Mouse (Mus musculus) ES-E14 (cell line): ENCODE results near the gene Pbld1. TPM values are rescaled to one million over a fixed set of nuclear protein-coding genes. Genes with fewer than 3 reads are reported as not detected.

ENCODE experiments used
- DNase-seq: peaks from one replicate; pipeline ENCODE4 v3.0.0-alpha.2; 2013; ENCODE audit warnings: low read depth, low spot score
- H3K27ac ChIP-seq: 2 replicates; pipeline ENCODE4 v1.5.1; 2012; ENCODE audit warnings: low read depth, mild to moderate bottlenecking, low read length, moderate library complexity, mixed read lengths; ENCODE audit not compliant: poor library complexity, insufficient read depth, severe bottlenecking
- H3K36me3 ChIP-seq: 2 replicates; pipeline ENCODE4 v1.6.1; 2012; ENCODE audit warnings: mild to moderate bottlenecking, low read length, moderate library complexity, mixed read lengths; ENCODE audit not compliant: control insufficient read depth, poor library complexity, insufficient read depth, severe bottlenecking
- H3K4me1 ChIP-seq, 2 experiments: fragments of 150-350 bp in 1 of 2; sonication (generic) in 1 of 2; 2 replicates each; pipeline ENCODE4 v1.6.1; 2012; ENCODE audit warnings: low read length in 2 of 2, mild to moderate bottlenecking in 1 of 2, mixed read lengths in 1 of 2; ENCODE audit not compliant: control insufficient read depth in 2 of 2, insufficient read depth in 2 of 2, poor library complexity in 1 of 2
- H3K4me3 ChIP-seq, 2 experiments: fragments of 150-350 bp in 1 of 2; sonication (generic) in 1 of 2; 2 replicates each; pipeline ENCODE4 v1.5.1; 2012; ENCODE audit warnings: low read length in 2 of 2, low read depth in 1 of 2, mild to moderate bottlenecking in 1 of 2, mixed read lengths in 1 of 2; ENCODE audit not compliant: insufficient read depth in 1 of 2, poor library complexity in 1 of 2, severe bottlenecking in 1 of 2
- H3K9ac ChIP-seq: 2 replicates; pipeline ENCODE4 v1.6.1; 2012; ENCODE audit warnings: low read depth, mild to moderate bottlenecking, low read length, mixed read lengths; ENCODE audit not compliant: poor library complexity, insufficient read depth, severe bottlenecking
- H3K9me3 ChIP-seq: fragments of 150-350 bp; sonication (generic); 2 replicates; pipeline ENCODE4 v1.6.1; 2012; ENCODE audit warnings: low read depth, mild to moderate bottlenecking, low read length; ENCODE audit not compliant: control insufficient read depth, insufficient read depth
- CHD2 ChIP-seq: IDR thresholded peaks from 2 replicates; pipeline ENCODE4 v1.6.1; 2014; ENCODE audit warnings: mild to moderate bottlenecking, low read depth, low read length, inconsistent platforms
- HCFC1 ChIP-seq: IDR thresholded peaks from 2 replicates; pipeline ENCODE4 v1.6.1; 2012; ENCODE audit warnings: low read length, inconsistent platforms, borderline replicate concordance; ENCODE audit not compliant: insufficient read depth
- MAFK ChIP-seq: IDR thresholded peaks from 2 replicates; pipeline ENCODE4 v1.6.1; 2014; ENCODE audit warnings: mild to moderate bottlenecking, low read depth, low read length, inconsistent platforms; ENCODE audit not compliant: insufficient read depth
- ZC3H11A ChIP-seq: IDR thresholded peaks from 2 replicates; pipeline ENCODE4 v1.6.1; 2012; ENCODE audit warnings: low read depth, mild to moderate bottlenecking, inconsistent platforms, low read length, borderline replicate concordance
- ZNF384 ChIP-seq: IDR thresholded peaks from 2 replicates; pipeline ENCODE4 v1.6.1; 2012; ENCODE audit warnings: low read depth, low read length, inconsistent platforms
- in situ Hi-C, 2 experiments: fragments of 600-800 bp; cut with MboI; formaldehyde crosslinking; loops; one replicate each; pipeline ENCODE4 v1.15.1; 2025; ENCODE audit warnings: low sequenced_read_pairs in 2 of 2, inconsistent platforms in 1 of 2; ENCODE audit not compliant: unreplicated experiment in 2 of 2
- total RNA-seq: library from RNA; depleted of rRNA; stranded (reverse); fragments of 300-350 nt; gene quantifications from 2 replicates; pipeline ENCODE4 v1.2.3, GENCODE M21; 2012

Gene Pbld1
- total RNA-seq, 1 experiment = 3.6 TPM

DNA sequence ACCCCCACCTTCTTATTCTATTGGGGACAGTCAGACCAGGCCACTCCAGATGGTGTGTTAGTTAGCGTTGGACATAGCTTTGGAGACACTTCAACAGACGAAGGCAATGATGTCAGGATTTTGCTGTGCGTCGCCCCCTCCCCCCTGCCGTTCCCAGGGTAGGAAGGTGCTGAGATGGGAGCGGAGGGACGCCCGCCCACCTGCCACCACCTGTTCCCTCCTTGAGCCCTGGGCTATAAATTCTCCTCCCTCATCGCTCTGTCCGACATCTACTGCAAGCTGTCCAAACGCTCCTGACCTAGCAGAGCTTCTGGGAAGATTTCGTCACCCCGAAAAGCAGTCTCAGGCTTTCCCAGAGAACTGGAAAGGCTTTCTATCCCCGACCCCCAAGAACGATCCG lies 39.6 kb downstream of the Pbld1 start, which contains the start of gene Atoh7:
Gene Atoh7, plus strand, starts transcription at position 131 of the 400 bp plus-strand sequence.
- Histone ChIP-seq H3K4me3 (peak within 1 kb of the TSS; percentile 64 to 65), H3K27ac (no peak within 1 kb of the TSS), H3K9me3 (peaks cover 13% of the 10 kb centered on the region), H3K9ac (peak within 1 kb of the TSS; percentile 49), H3K36me3 (no peaks in the 10 kb centered on the region), H3K4me1 (no peaks in the 10 kb centered on the region)
- TF ChIP-seq ZC3H11A (no peak), CHD2 (no peak), ZNF384 (no peak), MAFK (no peak), HCFC1 (no peak)
- DNase-seq = peak; percentile 26
- in situ Hi-C loops = no loop called here

DNA sequence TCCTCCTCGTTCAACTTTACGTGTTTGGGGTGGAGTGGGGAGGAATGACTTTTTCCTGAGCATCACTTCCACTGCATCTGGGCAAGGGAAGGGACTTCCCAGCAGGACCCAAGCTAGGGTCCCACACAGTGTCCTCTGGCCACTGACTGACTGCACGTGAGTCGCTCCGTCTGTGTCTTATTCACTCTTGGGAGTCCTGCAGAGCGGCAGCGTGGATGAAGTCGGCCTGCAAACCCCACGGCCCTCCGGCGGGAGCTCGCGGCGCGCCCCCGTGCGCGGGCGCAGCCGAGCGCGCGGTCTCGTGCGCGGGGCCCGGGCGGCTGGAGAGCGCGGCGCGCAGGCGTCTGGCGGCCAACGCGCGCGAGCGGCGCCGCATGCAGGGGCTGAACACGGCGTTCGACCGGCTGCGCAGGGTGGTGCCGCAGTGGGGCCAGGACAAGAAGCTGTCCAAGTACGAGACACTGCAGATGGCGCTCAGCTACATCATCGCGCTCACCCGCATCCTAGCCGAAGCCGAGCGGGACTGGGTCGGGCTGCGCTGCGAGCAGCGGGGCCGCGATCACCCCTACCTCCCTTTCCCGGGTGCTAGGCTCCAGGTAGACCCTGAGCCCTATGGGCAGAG lies 40.1 kb downstream of the Pbld1 start:
- in situ Hi-C loops = no loop called here
- TF ChIP-seq MAFK = no peak
- TF ChIP-seq ZNF384 = no peak
- no peak for TF ChIP-seq CHD2
- 0 out of 2 replicates have a peak, but pooled peaks have one; percentile 36 for TF ChIP-seq HCFC1
- no peak for TF ChIP-seq ZC3H11A

DNA sequence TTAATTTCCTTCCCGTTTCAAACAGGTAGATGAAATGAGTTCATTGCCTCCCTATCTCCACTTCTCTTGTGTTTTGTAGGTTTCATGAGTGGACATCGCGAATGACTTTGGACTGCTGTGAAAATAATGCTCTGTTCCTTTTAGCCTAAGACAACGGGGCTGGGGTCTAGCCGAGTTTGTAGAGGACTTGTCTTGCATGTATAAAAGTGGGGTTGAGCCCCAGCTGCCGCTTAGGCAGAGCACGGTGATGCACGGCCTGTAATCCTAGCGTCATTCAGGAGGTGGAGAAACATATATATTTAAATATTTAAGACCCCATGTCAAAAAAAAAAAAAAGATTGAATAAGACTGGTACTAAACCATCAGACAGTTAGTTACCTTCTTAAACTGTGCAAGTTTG lies 40.7 kb downstream of the Pbld1 start:
- Histone ChIP-seq H3K36me3 (no peaks in the 10 kb centered on the region), H3K4me1 (no peaks in the 10 kb centered on the region), H3K9me3 (peaks cover 13% of the 10 kb centered on the region), H3K9ac (no peak overlapping the region), H3K4me3 (peak overlapping the region; percentile 60 to 65), H3K27ac (no peak overlapping the region)
- TF ChIP-seq CHD2 = no peak
- no peak for TF ChIP-seq MAFK
- TF ChIP-seq ZC3H11A = no peak
- no peak for TF ChIP-seq HCFC1
- TF ChIP-seq ZNF384 = no peak
- in situ Hi-C loops = no loop called here
- no peak for DNase-seq

More for the DNA sequence above, 40.1 kb downstream of the Pbld1 start:
- H3K9ac ChIP-seq = peak overlapping the region; percentile 49
- DNase-seq = peak; percentile 51
- no peaks in the 10 kb centered on the region for H3K36me3 ChIP-seq
- H3K4me1 ChIP-seq = no peaks in the 10 kb centered on the region
- H3K4me3 ChIP-seq = peak overlapping the region; percentile 64 to 65
- H3K9me3 ChIP-seq = peaks cover 13% of the 10 kb centered on the region
- H3K27ac ChIP-seq = no peak overlapping the region

DNA sequence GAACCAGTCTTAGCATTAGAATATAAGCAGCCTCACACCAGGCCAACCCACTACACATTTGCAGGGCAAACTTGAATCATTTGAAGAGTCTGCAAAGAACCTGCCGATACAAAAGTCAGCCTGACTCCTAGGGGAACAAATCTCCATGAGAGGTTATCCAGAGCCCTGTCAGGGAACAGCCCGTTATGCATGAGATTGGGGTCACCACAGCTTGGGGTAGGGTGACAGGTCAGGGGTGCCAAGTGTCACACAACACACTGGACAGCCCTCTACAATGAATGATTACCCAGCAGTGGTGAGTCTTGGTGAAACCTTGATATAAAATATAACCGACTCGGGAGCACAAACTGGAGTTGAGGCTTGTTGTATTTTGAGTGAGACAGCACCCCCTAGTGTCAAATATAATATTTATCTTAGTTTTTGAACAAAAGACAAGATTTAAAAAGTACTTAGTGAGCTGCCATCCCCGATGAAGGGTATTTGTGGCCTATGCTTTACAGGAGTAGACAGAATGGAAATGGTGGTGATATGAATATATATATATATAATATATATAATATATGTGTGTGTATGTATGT lies 53.2 kb downstream of the Pbld1 start:
- H3K27ac ChIP-seq = no peak overlapping the region
- H3K36me3 ChIP-seq = no peaks in the 10 kb centered on the region
- in situ Hi-C loops = no loop called here
- no peaks in the 10 kb centered on the region for H3K4me1 ChIP-seq
- H3K4me3 ChIP-seq = no peak overlapping the region
- no peak for DNase-seq
- TF ChIP-seq CHD2 = no peak
- no peak for TF ChIP-seq MAFK
- no peak for TF ChIP-seq HCFC1
- TF ChIP-seq ZNF384 = no peak
- no peak for TF ChIP-seq ZC3H11A
- H3K9me3 ChIP-seq = peaks cover 9% of the 10 kb centered on the region
- no peak overlapping the region for H3K9ac ChIP-seq
